Mouse (Mus musculus) heart, adult 2 months (tissue): Measurements from ENCODE around the gene Pias4.

Source experiments
- CTCF ChIP-seq: fragments of 200-600 bp; IDR thresholded peaks from 2 replicates; pipeline ENCODE4 v1.8.1; 2022; ENCODE audit warnings: antibody characterized with exemption, mild to moderate bottlenecking, moderate library complexity
- EP300 ChIP-seq: fragments of 200-500 bp; IDR thresholded peaks from 2 replicates; pipeline ENCODE4 v1.6.1; 2011; ENCODE audit warnings: low read depth, low read length, control low read depth; ENCODE audit not compliant: insufficient read depth
- POLR2A ChIP-seq: fragments of 200-500 bp; IDR thresholded peaks from 2 replicates; pipeline ENCODE4 v1.6.1; 2011; ENCODE audit warnings: mild to moderate bottlenecking, low read depth, low read length, control low read depth; ENCODE audit not compliant: insufficient read depth

DNA sequence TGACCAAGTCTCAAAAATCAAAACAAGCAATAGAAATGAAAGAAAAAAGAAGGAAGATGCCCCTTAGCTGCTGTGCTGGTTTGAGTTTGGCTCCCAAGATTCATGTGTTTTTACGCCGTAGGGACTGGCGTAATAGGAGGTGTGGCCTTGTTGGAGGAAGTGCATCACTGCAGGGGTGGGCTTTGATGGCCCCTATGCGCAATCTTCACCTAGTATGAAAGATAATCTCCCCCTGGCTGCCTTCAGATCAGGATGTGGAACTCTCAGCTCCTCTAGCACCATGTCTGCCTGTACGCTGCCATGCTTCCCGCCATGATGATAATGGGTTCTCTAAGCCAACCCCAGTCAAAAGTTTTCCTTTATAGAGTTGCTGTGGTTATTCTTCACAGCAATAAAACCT, 48.5 kb upstream of the Pias4 start:
- no peak for TF ChIP-seq POLR2A
- no peak for TF ChIP-seq EP300
- TF ChIP-seq CTCF = no peak
